Mouse (Mus musculus): Measurements from ENCODE around the gene Ifrd2.

Gene Ifrd2

GRCm38 (mm10) chr9:107620954-107621353, 33.5 kb downstream of the Ifrd2 start:
- DNase-seq (ENCODE audit: low spot score in 2 of 2) = no peak

- no peak for DNase-seq (ENCODE audit: low spot score in 2 of 2)
Observed at GRCm38 (mm10) chr9:107624539-107624938, 37.1 kb downstream of the Ifrd2 start.

- DNase-seq (ENCODE audit: low spot score in 2 of 2) = no peak
Observed at GRCm38 (mm10) chr9:107624951-107625350, 37.5 kb downstream of the Ifrd2 start.

- no peak for DNase-seq (ENCODE audit: low spot score in 2 of 2)
Observed at GRCm38 (mm10) chr9:107625351-107626128, 38.1 kb downstream of the Ifrd2 start.

- no peak for DNase-seq (ENCODE audit: low spot score in 2 of 2)
Observed at GRCm38 (mm10) chr9:107626158-107626843, 38.9 kb downstream of the Ifrd2 start.

GRCm38 (mm10) chr9:107626844-107627277, 39.4 kb downstream of the Ifrd2 start:
- DNase-seq (ENCODE audit: low spot score in 2 of 2) = peak; percentile 69 to 74

GRCm38 (mm10) chr9:107627387-107628255, 40.2 kb downstream of the Ifrd2 start:
- no peak for DNase-seq (ENCODE audit: low spot score in 2 of 2)

GRCm38 (mm10) chr9:107628721-107629410, 41.4 kb downstream of the Ifrd2 start:
- no peak for DNase-seq (ENCODE audit: low spot score in 2 of 2)

GRCm38 (mm10) chr9:107629411-107629730, 41.9 kb downstream of the Ifrd2 start:
- no peak for DNase-seq (ENCODE audit: low spot score in 2 of 2)

GRCm38 (mm10) chr9:107629901-107630425, 42.5 kb downstream of the Ifrd2 start:
- peak in 1 of 2 experiments; percentile 58 for DNase-seq (ENCODE audit: low spot score in 2 of 2)

- peak in 1 of 2 experiments; percentile 64 for DNase-seq (ENCODE audit: low spot score in 2 of 2)
Observed at GRCm38 (mm10) chr9:107630576-107630975, 43.1 kb downstream of the Ifrd2 start.

GRCm38 (mm10) chr9:107631311-107631826, 43.9 kb downstream of the Ifrd2 start:
- DNase-seq (ENCODE audit: low spot score in 2 of 2) = no peak

- DNase-seq (ENCODE audit: low spot score in 2 of 2) = no peak
Observed at GRCm38 (mm10) chr9:107631861-107632260, 44.4 kb downstream of the Ifrd2 start.

GRCm38 (mm10) chr9:107632478-107632877, 45.0 kb downstream of the Ifrd2 start:
- no peak for DNase-seq (ENCODE audit: low spot score in 2 of 2)

GRCm38 (mm10) chr9:107633091-107633660, 45.7 kb downstream of the Ifrd2 start:
- DNase-seq (ENCODE audit: low spot score in 2 of 2) = peak in 1 of 2 experiments; percentile 55

GRCm38 (mm10) chr9:107633661-107634405, 46.4 kb downstream of the Ifrd2 start:
- DNase-seq (ENCODE audit: low spot score in 2 of 2) = no peak

- no peak for DNase-seq (ENCODE audit: low spot score in 2 of 2)
Observed at GRCm38 (mm10) chr9:107634406-107635278, 47.2 kb downstream of the Ifrd2 start.

- DNase-seq (ENCODE audit: low spot score in 2 of 2) = peak; percentile 90 to 91
Observed at GRCm38 (mm10) chr9:107635279-107636028, 48.0 kb downstream of the Ifrd2 start, which contains the start of gene Gnai2. TSS of gene Gnai2 (minus strand) at chr9:107635367.
